Mouse (Mus musculus) ovary, postnatal 14 days (tissue): ENCODE results near the gene Gaa.
"Not testable (repeated sequence)": the region's sequence is repeated elsewhere in the genome, so short reads cannot be mapped to it uniquely, and the experiment has no call there.

Experiments used
- DNase-seq: peaks from one replicate; pipeline ENCODE4 v3.0.0; 2022; ENCODE audit warnings: low spot score

The Gaa gene

DNA sequence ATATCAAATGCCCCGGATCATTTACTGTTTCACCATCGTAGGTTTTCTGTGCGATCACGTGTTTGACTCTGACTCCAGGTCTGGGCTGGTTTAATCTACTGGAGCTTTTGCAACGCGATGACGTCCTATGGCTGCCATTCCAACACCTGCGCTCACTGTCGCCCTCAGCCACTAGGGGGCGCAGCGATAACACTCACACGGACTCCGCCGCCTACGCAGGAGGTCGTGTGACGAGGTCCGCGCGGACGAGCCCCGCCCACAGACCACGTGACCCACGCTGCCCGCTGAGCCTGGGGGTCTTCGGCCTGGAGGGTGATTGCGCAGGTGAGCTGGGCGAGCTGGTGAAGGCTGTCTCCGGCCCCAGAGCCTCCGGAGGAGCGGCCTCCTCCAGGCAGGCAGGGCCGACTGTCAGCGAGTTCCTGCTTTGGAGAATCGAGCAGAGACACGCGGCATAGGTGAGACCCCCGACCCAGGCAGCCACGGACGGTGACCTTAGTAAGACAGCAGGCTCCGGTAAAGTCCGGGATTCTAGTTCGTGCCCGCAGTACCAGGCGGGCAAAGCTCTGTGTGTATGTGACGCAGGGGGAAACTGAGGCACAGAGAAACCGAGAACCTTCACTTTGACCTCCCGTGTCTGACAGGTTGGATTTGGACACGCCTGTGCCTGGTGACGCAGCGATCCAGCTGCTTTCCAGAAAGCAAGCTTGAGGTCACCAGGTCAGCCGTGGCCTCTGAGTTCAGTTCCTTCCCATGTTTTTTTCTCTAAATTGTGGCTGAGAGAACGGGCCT, at the start of gene Gaa:
Gene Gaa, plus strand, starts transcription at position 120 of the 789 bp plus-strand sequence.
- DNase-seq: peak; percentile 97

DNA sequence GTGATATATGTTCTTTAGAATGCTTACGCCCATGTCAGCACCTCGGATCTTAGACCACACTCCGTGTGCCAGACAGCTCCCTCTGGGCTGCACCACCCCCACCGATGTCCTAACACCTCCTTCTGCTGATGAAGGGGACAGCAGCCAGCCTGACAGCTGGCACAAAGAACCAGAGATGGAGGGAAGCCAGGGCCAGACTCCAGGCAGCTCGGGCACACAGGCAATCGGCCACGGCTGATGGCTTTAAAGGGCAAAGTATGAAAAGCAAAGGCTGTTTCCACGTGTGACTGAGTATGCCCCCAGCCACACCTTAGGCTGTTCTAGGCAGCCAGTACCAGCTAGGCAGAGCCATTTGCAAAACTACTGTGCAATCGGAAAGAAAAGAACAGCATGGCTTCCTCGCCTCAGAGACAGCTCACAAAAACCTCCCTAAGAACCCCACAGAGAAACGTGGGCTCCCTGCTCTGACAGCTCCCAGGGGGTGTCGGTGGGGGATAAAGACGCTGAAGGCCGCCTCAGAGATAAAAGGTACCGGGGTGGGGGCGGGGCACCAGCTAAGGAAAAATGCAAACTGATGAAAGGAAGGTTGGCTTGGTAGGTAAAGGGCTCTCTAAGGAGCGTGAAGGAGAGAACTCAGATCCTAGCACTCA, 47.7 kb upstream of the Gaa start:
- peak; percentile 50 for DNase-seq

DNA sequence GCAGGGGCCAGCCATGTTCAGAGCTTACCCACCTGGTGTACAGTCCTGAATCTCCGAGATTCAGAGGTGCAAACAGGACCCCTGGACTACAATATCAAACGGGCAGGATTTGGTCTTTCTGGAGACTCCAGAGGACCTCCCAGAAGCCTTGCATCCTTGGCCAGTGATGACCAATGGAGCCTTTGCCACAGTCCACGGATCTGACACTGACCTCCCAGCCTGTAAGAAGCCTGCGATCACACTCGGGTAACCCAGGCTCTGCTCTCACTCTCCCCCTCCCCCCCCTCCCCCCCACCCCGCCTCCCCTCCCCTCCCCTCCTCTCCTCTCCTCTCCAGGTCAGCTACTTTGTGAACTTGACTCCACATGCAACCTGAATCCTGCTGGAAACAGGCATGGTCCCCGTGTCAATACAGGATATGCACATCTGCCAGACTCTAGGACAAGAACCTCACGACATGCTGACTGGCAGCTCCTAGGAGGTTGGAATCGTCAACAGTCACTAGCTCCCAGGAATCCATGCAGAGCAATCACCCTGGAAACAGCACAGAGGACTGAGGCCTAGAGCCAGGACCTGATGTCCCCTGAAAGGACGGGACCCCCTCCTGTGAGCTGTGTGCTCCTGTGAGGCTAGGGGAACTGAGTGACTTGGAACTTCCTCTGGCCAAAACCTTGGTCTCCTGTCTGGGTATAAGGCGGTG, 45.7 kb upstream of the Gaa start:
- no peak for DNase-seq

DNA sequence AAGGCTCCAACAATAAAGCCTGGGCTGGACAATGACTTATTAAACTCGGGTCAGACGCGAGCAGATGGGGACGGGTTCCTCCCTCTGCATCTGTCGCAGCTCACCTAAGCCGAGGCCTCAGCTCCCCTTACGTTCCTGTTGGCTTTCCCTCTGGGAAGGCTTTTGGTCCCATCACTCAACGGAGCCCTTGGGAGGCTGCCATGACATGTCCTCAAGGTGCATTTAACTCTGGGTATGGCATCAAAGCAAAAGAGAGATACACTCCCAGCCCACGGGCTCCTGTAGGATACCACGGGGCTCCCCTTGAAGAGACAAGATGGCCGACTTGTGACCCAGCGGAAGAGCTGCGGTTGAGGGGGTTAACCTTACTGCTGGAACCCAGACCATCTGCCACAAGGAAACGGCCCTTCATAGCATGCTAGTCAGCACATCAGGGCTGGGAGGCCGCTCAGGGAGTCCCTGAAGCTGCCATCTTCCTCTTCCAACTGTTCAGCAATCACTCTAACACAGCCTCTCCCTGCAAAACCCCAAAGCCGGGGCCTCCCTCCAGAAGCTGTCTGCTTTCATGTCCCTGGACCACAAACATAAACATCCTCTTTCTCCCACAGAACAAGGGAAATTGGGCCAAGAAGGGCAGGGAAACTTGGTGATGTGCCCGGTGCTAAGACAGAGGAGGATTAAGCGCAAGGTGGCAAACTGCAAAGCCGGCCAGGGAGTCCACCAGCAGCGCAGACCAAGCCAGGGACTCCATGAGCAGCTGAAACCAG, 44.4 kb upstream of the Gaa start:
- DNase-seq: peak; percentile 55

DNA sequence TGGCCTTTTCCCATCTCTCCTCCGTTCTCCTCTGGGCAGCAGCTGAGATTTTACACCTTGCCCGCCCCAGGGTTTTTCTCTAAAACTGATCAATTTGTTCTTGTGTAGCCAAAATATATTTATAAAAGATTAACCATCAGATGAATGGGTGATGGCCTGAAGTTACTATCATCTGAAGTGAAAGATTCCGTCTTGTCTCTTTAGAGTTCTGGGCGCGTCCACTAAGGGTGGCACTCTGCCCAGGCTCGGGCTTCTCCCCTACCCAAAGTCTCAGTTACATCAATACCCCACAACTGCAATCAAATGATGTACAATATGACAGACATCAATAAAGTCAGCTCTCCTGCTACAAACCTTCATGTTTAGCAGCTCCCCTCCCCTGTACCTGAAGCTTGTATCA, 42.8 kb upstream of the Gaa start:
- DNase-seq: no peak

DNA sequence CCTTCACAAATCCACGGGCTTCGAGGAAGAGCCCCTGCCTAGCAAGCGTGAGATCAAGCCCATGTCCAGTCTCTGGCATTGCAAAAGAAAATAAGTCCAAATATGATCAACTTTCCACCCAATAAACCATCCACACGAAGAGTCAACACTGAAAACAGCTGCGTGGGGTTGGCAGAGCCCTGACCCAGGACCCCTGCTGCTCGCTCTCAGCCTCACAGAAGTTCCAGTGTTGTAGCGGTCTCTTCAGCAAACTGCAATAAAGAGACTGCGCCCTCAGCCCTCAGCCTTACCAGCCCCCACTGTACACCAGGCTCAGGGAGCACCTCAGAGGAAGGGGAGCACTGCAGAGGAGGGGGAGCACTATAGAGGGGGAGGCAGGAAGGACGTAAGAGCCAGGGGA, 42.1 kb upstream of the Gaa start:
- no peak for DNase-seq

DNA sequence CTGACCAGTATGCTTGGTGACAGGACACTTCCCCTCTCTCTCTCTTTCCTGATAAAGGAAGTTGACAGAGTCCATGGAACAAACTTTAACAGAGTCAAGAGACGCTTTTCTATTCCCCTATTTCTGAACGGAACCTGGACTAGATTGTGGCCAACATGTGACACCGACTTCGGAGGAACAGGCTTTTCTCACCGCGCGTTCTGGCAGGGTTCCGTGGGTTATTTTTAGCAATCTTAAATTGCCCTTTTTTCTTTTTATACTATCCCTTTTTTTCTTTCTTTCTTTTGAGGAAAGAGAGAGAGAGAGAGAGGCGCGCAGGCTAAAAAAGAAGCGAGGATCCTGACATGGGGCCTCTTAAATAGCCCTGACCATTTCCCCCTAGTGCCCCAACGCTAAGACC, 40.1 kb upstream of the Gaa start:
- no peak for DNase-seq

DNA sequence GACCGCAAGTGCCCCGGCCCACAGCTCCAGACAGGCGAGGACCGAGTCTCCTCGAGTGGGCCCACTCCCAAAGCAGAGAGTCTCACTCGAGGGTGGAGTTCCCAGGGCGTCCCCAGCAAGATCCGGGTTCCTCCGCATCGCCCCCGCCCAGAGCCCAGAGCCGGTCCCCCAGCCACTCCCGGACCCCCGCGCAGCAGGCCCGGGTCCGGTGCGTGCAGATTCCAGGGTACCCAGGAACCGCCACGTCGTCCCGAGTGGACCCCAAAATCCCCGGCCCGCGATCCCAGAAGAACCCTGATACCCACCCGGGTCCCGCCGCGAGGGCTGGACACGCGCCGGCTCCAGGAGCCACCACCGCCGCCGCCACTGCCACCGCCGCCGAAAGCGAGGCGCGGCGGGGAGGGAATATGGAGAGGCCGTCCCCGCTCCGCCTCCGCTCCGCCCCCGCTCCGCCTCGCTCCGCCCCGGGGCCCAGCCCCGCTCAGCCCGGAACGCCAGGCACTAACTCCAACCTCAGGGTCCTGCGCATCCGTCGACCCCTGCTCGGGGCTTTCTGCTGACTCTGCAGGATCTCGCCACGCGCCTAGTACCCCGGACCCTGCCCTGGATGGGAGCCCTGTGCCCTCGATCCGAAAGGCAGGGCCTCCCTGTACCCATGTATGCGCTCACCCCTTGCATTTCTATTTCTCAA, 39.5 kb upstream of the Gaa start, which contains the start of the genes Tbc1d16 and Ccdc40:
Gene Tbc1d16, minus strand, starts transcription at position 409 of the 691 bp plus-strand sequence.
Gene Ccdc40, plus strand, starts transcription at position 482 of the 691 bp plus-strand sequence.
- peak; percentile 56 for DNase-seq

DNA sequence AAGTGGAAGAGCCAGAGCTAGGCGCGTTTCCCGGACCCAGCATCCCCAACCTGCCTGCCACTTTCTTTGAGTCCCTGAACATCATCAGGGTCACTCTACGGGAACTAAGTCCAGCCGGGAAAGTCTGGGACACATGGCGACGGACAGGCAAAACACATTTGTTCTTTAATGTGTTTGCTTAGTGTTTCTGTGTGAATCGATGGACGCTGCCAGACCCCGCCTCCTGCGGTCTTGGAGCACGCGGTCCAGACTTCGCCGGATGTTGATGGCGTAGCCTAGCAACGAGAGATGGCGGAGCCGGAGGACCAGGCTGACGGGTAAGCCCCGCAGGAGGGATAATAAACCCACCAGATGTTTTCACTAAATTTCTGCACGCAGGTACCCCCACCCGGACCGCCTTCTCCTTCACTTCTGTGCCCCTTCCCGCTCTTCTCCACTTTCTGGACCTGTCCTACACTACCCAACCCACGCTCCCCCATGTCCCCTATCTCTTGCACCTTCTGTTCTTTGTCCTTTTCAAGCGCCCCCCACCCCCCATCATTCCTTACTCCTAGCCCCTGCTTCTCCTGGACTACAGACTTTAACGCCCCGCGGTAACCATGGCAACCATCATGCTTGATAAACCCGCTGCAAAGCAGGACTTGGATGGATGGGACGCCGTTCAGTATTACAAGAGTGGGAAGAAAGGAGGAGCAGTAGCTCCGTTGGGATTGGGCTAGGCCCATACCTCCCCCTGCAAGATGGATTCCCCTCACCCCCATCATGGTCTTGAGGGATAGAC, 38.7 kb upstream of the Gaa start:
- peak; percentile 58 for DNase-seq

DNA sequence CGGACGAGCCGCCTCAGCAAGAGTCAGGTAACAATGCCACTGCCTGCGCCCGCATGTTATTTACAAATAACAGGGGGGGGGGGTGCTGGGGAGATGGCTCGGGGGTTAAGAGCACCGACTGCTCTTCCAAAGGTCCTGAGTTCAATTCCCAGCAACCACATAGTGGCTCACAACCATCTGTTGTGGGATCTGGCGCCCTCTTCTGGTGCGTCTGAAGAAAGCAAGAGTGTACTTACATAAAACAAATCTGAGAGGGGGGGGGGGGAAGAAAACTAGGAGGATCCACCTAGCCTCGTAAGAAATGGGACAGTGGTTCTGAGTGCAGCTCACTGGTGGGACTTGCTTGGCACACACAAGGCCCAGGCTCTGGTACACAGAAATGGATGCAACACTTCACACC, 32.9 kb upstream of the Gaa start:
- no peak for DNase-seq

DNA sequence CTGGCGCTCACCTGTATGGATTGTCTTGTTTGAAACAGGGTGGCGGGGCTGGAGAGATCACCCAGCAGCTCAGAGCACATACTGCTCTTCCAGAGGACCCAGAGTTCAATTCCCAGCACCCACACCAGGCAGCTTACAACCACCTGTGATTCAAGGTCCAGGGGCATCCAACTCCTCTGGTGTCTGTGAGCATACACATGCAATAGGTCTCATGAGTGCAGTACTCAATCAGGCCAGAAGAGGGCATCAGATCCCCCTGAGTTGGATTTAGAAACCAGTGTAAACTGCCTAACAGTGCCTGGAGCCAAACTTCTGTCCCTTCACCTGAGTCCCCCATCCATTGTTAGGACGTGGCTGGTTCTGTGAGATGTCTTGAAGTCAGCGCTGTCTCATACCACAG, 32.1 kb upstream of the Gaa start:
- peak; percentile 55 for DNase-seq

DNA sequence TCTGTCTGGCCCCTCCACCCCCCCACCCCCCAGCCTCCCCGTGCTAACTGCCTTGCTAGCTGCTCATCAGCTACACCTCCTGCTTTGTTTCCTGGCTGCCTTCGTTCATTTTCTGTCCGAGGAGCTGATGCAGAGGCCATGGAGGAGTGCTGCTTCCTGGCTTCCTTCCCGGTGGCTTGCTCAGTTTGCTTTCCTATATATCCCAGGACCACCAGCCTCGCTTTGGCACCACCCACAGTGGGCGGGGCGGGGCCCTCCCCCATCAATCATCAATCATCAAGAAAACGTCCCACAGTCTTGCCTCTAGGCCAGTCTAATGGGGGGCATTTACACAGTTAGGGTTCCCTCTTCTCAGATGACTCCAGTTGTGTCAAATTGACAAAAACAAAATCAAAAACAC, 31.3 kb upstream of the Gaa start:
- DNase-seq: no peak

DNA sequence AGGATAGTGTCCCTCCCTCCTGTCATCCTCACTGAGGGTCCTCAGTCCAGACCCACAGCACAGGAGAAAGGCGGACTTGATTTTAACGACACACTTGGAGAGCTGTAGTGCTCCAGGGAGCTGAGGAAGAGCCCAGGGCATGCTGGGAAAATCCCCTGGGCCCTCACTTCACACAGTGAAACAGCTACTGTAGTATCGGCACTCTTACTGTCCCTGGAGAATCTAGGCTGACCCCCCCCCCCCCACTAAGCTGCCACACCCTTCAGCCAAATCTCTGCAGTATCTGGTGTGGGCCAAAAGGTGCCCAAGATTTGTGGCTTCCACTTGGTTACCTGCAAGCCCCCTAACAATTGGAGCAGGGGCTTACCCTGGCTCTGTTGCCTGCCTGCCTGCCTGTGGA, 30.7 kb upstream of the Gaa start:
- no peak for DNase-seq

DNA sequence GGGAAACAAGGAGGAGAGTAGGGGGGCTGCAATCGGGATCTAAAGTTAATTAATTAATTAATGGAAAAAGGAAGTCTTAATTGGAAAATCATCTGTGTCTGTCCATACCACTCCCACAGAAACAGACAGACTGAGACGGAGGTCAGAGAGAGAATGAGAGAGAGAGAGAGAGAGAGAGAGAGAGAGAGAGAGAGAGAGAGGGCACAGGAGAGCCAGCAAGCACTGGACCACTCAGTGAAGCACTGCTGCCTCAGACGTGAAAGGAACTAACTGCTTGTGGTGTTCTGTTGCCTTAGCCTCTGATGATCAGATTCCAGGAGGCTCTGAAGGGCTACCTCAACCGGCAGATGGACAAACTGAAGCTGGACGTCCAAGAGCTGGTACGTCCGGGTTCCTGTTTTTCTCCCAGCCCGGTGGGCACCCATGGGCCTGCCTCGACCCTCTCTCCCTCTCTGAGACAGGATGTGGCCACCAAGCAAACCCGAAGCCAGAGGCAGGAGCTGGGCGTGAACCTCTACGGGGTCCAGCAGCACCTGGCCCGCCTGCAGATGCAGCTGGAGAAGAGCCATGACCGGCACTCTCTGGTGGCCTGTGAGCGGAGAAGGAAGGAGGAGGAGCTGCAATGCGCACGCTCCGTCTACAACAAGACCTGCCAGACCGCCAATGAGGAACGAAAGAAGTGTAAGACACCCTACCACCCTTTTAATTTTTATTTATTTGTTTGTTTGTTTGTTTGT, 30.0 kb upstream of the Gaa start:
- DNase-seq: no peak

DNA sequence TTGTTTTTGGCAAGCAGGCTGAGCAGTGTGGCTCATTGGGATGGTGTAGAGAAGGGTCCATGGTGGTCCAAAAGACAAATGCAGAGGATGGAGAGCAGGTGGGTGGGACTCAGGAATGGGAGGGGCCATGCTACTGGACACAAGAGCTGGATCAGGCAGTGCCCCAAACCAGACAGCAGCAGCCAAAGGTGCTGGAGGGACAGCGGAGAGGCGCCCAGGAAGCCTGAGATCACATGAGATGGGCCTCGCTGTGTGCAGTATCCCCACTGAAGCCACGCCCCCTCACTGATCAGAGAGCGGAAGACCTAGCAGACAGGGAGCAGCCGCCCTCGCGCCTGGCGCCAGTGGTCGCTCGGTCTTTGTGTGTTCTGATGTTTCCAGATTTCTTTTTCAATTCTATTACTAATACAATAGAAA, 29.4 kb upstream of the Gaa start:
- DNase-seq: no peak

DNA sequence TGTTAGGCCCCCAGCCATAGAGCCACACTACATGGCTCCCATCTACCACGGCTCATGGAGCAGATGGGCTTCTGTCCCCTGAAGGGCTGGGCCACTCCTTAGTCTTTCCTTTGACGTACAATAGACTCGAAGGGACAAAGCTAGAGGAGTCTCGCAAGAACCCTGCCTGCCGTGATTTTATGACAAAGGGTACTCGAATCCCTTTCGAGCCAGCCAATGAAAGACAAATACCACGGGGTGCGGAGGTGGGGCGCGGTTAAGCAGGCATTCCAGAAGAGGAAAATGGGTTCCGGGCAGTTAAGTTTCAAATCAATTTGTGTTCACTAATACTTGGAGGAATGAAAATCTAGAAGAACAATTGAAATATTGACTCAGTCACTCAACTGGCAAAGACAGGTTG, 28.2 kb upstream of the Gaa start:
- DNase-seq: no peak

DNA sequence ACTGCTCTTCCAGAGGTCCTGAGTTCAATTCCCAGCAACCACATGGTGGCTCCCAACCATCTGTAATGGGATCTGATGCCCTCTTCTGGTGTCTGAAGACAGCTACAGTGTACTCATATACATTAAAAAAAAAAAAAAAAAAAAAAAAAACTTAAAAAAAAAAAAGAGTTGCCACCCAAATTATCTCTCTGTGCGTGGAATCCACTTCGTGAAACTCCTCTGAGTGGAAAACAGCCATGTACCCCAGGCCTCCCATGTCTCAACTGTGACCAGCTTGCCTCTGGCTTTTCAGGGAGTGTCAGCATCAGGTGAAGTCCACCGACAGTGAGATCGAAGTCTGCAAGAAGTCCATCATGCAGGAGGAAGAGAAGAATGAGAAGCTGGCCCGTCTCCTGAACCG, 22.1 kb upstream of the Gaa start:
- not testable (repeated sequence) for DNase-seq

DNA sequence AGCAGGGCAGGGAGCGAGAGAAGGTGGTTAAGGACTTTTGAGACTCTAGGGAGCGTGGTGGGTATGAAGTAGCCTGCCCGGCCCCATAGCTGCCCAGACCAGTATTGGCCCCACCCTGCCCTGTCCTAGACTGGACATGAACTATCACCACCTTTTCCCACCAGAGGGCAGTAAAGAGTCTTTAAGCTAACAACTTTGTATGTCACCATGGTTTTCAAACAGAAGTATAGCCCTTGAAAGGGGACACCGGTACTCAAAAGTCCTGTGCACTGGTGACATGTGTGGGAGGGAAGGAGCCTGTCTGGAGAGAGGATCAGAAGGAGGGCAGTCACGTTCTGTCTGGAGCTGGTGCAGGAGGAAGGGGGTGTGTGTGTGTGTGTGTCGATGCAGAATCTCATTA, 18.7 kb upstream of the Gaa start:
- DNase-seq: peak; percentile 73

DNA sequence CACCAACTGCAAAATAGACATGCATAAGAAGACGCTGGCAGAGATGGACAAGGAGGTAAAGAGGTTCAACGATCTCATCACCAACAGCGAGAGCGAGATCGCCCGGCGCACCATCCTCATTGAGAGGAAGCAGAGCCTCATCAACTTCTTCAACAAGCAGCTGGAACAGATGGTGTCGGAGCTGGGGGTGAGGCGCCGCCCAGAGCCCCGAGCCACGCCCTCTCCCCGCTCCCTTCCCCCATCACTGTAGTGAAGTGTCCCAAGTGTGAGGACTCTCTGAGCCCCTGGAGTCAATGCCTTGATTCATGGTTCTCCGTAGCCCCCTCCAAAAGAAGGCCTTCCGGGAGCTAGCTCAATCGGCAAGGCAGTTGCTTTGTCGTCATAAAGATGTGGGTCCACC, 16.7 kb upstream of the Gaa start:
- DNase-seq: no peak
